Mouse (Mus musculus): ENCODE results near the gene Gm10840. TPM values are rescaled to one million over a fixed set of nuclear protein-coding genes. Genes with fewer than 3 reads are reported as not detected.

Gm10840 gene
- total and polyA plus RNA-seq, 3 experiments: not detected

DNA sequence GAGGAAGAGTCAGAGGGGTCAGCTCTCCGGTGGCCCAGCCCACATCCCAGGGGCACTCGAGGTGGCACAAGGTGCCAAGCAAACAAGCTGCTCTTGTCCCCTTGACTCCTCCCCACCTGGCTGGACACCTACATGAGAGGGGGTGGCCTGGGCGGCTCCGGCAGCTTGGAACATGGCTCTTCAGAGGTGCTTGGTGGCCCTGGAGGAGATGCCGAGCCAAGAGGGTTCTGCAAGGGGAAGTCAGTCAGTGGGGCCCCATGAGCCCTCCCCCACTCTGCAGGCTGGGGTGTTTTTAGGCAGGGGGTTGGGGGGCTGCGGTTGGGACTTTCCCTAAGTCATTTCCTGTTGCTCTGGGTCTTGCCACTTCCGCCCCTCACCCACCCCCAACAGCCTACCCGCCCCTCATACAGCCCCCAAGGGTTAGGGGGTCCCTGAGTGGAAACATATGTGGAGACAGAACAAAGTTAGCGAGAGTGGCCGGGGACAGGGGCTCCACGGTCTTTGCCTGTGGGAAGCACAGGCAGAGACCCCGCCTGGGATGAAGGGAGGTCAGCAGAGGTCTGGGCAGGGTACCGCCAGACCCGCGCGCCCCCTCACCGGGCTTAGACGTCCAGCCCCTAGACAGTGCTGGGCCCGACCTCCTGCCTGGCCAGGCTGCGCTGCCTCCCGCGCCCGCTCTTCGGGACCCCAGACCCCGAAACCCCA lies 1.3 kb upstream of the Gm10840 start:
- Histone ChIP-seq H3K27ac (ENCODE audit: insufficient read depth, low read depth) (peak overlapping the region; percentile 90), H3K4me1 (ENCODE audit: control insufficient read depth in 1 of 2, insufficient read depth in 2 of 2) (peaks cover 27 to 60% of the 10 kb centered on the region in 2 experiments), H3K36me3 (replicated peaks in 1 of 2; ENCODE audit: control insufficient read depth in 1 of 2, insufficient read depth in 1 of 2, low read length in 1 of 2) (peaks cover 51 to 62% of the 10 kb centered on the region in 2 experiments), H3K9ac (ENCODE audit: insufficient read depth, low read depth) (peak overlapping the region; percentile 96), H3K9me3 (replicated peaks; ENCODE audit: low read length) (no peaks in the 10 kb centered on the region), H3K4me3 (replicated peaks in 1 of 3; ENCODE audit: low read depth in 2 of 3, low read length in 2 of 3, poor library complexity in 1 of 3) (peak overlapping the region; percentile 79 to 90 (median 85)), H3K27me3 (replicated peaks) (no peaks in the 10 kb centered on the region), H3K79me2 (replicated peaks; ENCODE audit: control insufficient read depth, extremely low read depth, insufficient read depth, poor library complexity, severe bottlenecking) (peaks cover 29% of the 10 kb centered on the region), H3K4me2 (ENCODE audit: insufficient read depth, low read depth, poor library complexity, severe bottlenecking) (peak overlapping the region; percentile 78; the same call in 1 of the 2 replicates)
- TF ChIP-seq POLR2A (IDR thresholded peaks at IDR 0.05; ENCODE audit: low read depth, low read length) (peak; percentile 68), SMC3 (IDR thresholded peaks at IDR 0.05; ENCODE audit: low read depth, low read length) (no peak; the same call in 1 of the 2 replicates), ETS1 (conservative IDR thresholded peaks at IDR 0.05; ENCODE audit: low read depth, low read length) (peak; percentile 73), HCFC1 (IDR thresholded peaks at IDR 0.05; ENCODE audit: low read depth, low read length) (peak; percentile 53), EP300 (IDR thresholded peaks at IDR 0.05; ENCODE audit: low read length) (peak; percentile 30; the same call in 1 of the 2 replicates), MAFK (IDR thresholded peaks at IDR 0.05; ENCODE audit: insufficient replicate concordance, low read length) (no peak), CHD2 (IDR thresholded peaks at IDR 0.05; ENCODE audit: low read length) (peak; percentile 96), TCF12 (IDR thresholded peaks at IDR 0.05; ENCODE audit: low read depth, low read length) (peak; percentile 93), MXI1 (IDR thresholded peaks at IDR 0.05; ENCODE audit: low read depth, low read length) (0 out of 2 replicates have a peak, but pooled peaks have one; percentile 45), JUND (conservative IDR thresholded peaks at IDR 0.05; ENCODE audit: low read depth, low read length) (no peak), UBTF (IDR thresholded peaks at IDR 0.05; ENCODE audit: low read depth, low read length) (no peak), MEF2A (IDR thresholded peaks at IDR 0.05; ENCODE audit: borderline replicate concordance, low read depth, low read length) (peak; percentile 68; the same call in 1 of the 2 replicates), ZMIZ1 (IDR thresholded peaks at IDR 0.05; ENCODE audit: low read depth, low read length) (0 out of 2 replicates have a peak, but pooled peaks have one; percentile 20), JUN (IDR thresholded peaks at IDR 0.05; ENCODE audit: insufficient read depth, low read depth, low read length) (no peak), IRF4 (IDR thresholded peaks at IDR 0.05; ENCODE audit: low read depth, low read length) (no peak; the same call in 1 of the 2 replicates), POLR2AphosphoS2 (IDR thresholded peaks at IDR 0.05; ENCODE audit: low read depth, low read length) (0 out of 2 replicates have a peak, but pooled peaks have one; percentile 54), USF1 (IDR thresholded peaks at IDR 0.05; ENCODE audit: low read depth, low read length) (no peak), BHLHE40 (IDR thresholded peaks at IDR 0.05; ENCODE audit: low read depth, low read length) (no peak), GABPA (IDR thresholded peaks at IDR 0.05; ENCODE audit: insufficient replicate concordance, low read depth, low read length) (no peak), ELF1 (IDR thresholded peaks at IDR 0.05; ENCODE audit: low read depth, low read length) (peak; percentile 68), RCOR1 (conservative IDR thresholded peaks at IDR 0.05; ENCODE audit: low read depth, low read length) (no peak), CHD1 (IDR thresholded peaks at IDR 0.05; ENCODE audit: low read depth, low read length) (no peak), MAZ (IDR thresholded peaks at IDR 0.05; ENCODE audit: low read depth, low read length) (peak; percentile 91), TBP (conservative IDR thresholded peaks at IDR 0.05; ENCODE audit: low read depth, low read length) (no peak; the same call in 1 of the 2 replicates), NELFE (IDR thresholded peaks at IDR 0.05; ENCODE audit: low read depth, low read length) (no peak)
- peak; percentile 94 for DNase-seq (ENCODE audit: extremely low read depth)
- in situ Hi-C loops (cut with MboI; ENCODE audit: low pct_ligation_motif_present, low pct_unique_long_range_greater_than_20kb, low sequenced_read_pairs): no loop called here
- dilution Hi-C loops (cut with MboI; ENCODE audit: extremely low pct_ligation_motif_present, extremely low pct_unique_long_range_greater_than_20kb, low sequenced_read_pairs): no loop called here
